Mouse (Mus musculus) limb, embryonic 13.5 days (tissue): ENCODE data around the gene Ak2. TPM values are rescaled to one million over a fixed set of nuclear protein-coding genes. Genes with fewer than 3 reads are reported as not detected.

Source experiments
- ATAC-seq: fragments of 200-750 bp; cut with Nextera tagmentation; 2 replicates; pipeline ENCODE4 v1.8.0; 2017; ENCODE audit warnings: low read depth, moderate number of reproducible peaks, moderate TSS enrichment; ENCODE audit not compliant: low FRiP score
- H3K27ac ChIP-seq: fragments of 300-500 bp; sonication (generic); 2 replicates; pipeline ENCODE4 v1.5.1; 2015; ENCODE audit warnings: inconsistent platforms, mild to moderate bottlenecking, moderate library complexity
- H3K27me3 ChIP-seq: fragments of 300-500 bp; sonication (generic); 2 replicates; pipeline ENCODE4 v1.6.1; 2015; ENCODE audit warnings: mild to moderate bottlenecking, inconsistent platforms
- H3K36me3 ChIP-seq: fragments of 300-500 bp; sonication (generic); 2 replicates; pipeline ENCODE4 v1.6.1; 2015; ENCODE audit warnings: inconsistent platforms, mild to moderate bottlenecking, moderate library complexity
- H3K4me1 ChIP-seq: fragments of 300-500 bp; sonication (generic); 2 replicates; pipeline ENCODE4 v1.6.1; 2015; ENCODE audit warnings: inconsistent platforms
- H3K4me2 ChIP-seq: fragments of 300-500 bp; sonication (generic); replicated peaks from 2 replicates; pipeline ENCODE4 v1.6.1; 2015; ENCODE audit warnings: inconsistent platforms, mild to moderate bottlenecking, moderate library complexity
- H3K4me3 ChIP-seq: fragments of 300-500 bp; sonication (generic); 2 replicates; pipeline ENCODE4 v1.5.1; 2015; ENCODE audit warnings: moderate library complexity, mild to moderate bottlenecking, inconsistent platforms
- H3K9ac ChIP-seq: fragments of 300-500 bp; sonication (generic); 2 replicates; pipeline ENCODE4 v1.6.1; 2015; ENCODE audit warnings: mild to moderate bottlenecking, inconsistent platforms
- H3K9me3 ChIP-seq: fragments of 300-500 bp; sonication (generic); 2 replicates; pipeline ENCODE4 v1.6.1; 2016; ENCODE audit warnings: inconsistent platforms
- WGBS: fragments of 180-500 bp; shearing (Covaris S2); methylation state at CpG from one replicate; pipeline ENCODE4 v1.1.7; 2015; 5-methylcytosine and 5-hydroxymethylcytosine counted together
- polyA plus RNA-seq: library from polyadenylated mRNA; unstranded; fragments of >200 nt; fragmentation: Nextera tagmentation; extraction: Ambion mirVana; gene quantifications from 2 replicates; pipeline ENCODE4 v1.2.1, GENCODE M21; 2015

The Ak2 gene
- 215 and 216 TPM in 2 replicates for polyA plus RNA-seq

DNA sequence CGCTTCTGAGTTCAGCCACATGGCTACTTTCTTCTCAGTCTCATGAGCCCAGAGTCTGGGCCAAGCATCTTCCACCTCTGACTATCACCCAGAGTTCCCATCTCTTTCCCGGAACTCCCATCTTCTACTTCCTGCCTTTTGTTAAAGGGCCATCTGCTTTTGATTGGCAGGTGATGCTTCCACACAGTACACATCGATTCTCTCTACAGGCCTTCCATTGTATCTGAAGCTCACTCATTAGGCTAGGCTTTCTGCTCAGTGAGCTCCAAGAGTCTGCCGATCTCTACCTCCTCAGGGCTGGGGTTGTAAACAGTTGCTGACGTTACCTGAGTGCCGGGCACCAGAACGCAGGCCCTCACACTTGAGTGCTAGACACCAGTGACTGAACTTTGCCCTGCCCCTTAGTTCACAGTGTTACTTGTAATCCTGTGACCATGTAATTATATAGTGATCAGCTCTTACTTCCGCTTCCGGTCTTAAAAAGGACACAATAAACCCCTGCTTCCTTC is at the start of gene Ak2:
Gene Ak2, plus strand, starts transcription at position 459 of the 509 bp plus-strand sequence.
- H3K36me3 ChIP-seq: peaks cover 13% of the 10 kb centered on the region; the same call in 1 of the 2 replicates
- no peaks in the 10 kb centered on the region for H3K9me3 ChIP-seq
- peak within 1 kb of the TSS; percentile 90; the same call in 1 of the 2 replicates for H3K4me3 ChIP-seq
- H3K27me3 ChIP-seq: no peaks in the 10 kb centered on the region
- ATAC-seq: no peak
- peak within 1 kb of the TSS; percentile 35 for H3K4me2 ChIP-seq
- peaks cover 32% of the 10 kb centered on the region for H3K4me1 ChIP-seq
- H3K27ac ChIP-seq: peak within 1 kb of the TSS; percentile 22; the same call in 1 of the 2 replicates
- no peak within 1 kb of the TSS for H3K9ac ChIP-seq
- 89% methylated on average over 9 of the region's 9 CpGs for WGBS

DNA sequence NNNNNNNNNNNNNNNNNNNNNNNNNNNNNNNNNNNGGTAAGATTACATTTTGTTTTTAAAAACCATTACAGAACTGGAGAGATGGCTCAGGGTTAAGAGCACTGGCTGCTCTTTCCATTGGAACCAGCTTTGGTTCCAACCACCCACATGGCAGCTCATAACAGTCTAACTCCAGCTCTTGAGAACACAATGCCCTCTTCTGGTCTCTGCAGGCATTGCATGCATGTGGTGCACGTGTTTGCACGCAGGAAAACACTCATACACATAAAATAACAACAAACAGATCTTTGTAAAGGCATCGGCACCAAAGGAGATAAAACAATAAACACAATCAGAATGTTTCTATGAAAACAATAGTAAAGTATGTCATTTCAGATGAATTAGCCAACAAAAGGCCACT is 49.4 kb upstream of the Ak2 start:
- H3K36me3 ChIP-seq: peaks cover 9% of the 10 kb centered on the region
- peaks cover 4% of the 10 kb centered on the region; the same call in 1 of the 2 replicates for H3K9me3 ChIP-seq
- no peak overlapping the region for H3K4me3 ChIP-seq
- peaks cover 1% of the 10 kb centered on the region; the same call in 1 of the 2 replicates for H3K4me1 ChIP-seq
- 61% methylated on average over 3 of the region's 3 CpGs for WGBS
- H3K4me2 ChIP-seq: no peak overlapping the region
- no peak overlapping the region for H3K27ac ChIP-seq
- no peak overlapping the region for H3K9ac ChIP-seq
- no peak for ATAC-seq
- H3K27me3 ChIP-seq: no peaks in the 10 kb centered on the region

DNA sequence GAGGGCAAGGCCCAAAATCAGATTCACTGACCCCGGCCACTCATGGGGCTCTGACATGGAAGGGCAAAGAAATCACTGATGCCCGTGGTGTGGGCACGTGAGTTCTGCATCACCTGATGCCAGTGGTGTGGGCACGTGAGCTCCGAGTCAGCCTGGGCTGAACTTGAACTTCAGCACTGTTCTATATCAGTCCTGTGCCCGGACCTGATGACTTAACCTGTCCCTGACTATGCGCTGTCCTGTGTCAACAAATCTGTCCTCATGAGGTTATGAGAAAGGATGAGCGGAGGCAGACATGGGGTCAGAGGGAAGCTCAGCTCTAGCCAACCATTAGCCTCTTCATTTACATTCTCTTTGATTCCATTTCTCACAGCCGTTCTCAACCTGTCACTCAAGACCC is 45.0 kb upstream of the Ak2 start:
- H3K9me3 ChIP-seq: peaks cover 4% of the 10 kb centered on the region; the same call in 1 of the 2 replicates
- H3K27ac ChIP-seq: no peak overlapping the region
- WGBS: 82% methylated on average over 9 of the region's 9 CpGs
- no peak overlapping the region for H3K9ac ChIP-seq
- H3K27me3 ChIP-seq: no peaks in the 10 kb centered on the region
- no peak for ATAC-seq
- H3K4me1 ChIP-seq: peaks cover 9% of the 10 kb centered on the region; the same call in 1 of the 2 replicates
- no peak overlapping the region for H3K4me2 ChIP-seq
- no peak overlapping the region for H3K4me3 ChIP-seq
- peaks cover 9% of the 10 kb centered on the region for H3K36me3 ChIP-seq

DNA sequence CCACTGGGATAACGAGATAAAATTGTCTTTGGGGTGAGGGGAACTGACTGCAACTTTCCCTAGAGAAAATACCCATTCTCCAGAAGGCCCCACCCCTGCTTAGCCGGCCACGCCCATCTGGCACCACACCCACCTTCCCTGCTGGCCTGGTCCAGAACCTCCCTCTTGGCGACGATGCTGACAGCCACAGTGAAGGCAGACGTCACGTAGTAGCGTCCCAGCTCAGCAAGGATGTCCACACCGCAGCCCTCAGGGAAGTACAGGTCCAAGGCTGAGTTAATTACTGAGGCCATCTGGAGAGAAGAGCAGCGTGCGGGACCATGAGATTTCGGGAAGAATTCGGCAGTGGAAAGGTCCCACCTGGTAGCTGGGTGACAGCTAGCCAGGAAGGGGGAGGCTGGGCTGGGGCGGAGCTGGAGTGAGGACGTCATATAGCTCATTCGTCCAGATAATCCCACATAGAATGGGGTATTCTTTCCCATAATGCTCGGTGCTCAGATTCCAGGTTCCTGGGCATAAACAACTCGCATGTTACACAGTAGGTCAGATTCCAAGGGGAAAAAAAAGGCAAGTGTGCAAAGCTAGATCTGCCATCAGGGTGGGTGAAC is 44.3 kb upstream of the Ak2 start:
- peaks cover 6% of the 10 kb centered on the region for H3K36me3 ChIP-seq
- no peak overlapping the region for H3K9ac ChIP-seq
- H3K4me1 ChIP-seq: peaks cover 9% of the 10 kb centered on the region; the same call in 1 of the 2 replicates
- H3K4me3 ChIP-seq: no peak overlapping the region
- ATAC-seq: no peak
- H3K4me2 ChIP-seq: peak overlapping the region; percentile 28; the same call in 1 of the 2 replicates
- WGBS: 16% methylated on average over 18 of the region's 18 CpGs
- H3K27ac ChIP-seq: no peak overlapping the region
- H3K27me3 ChIP-seq: no peaks in the 10 kb centered on the region
- 0 out of 2 replicates have a peak, but pooled peaks cover under 1% of the 10 kb centered on the region for H3K9me3 ChIP-seq

- Histone ChIP-seq H3K4me2 (no peak overlapping the region), H3K4me3 (no peak overlapping the region), H3K9ac (no peak overlapping the region), H3K4me1 (peaks cover 9% of the 10 kb centered on the region; the same call in 1 of the 2 replicates), H3K27ac (no peak overlapping the region), H3K27me3 (no peaks in the 10 kb centered on the region), H3K9me3 (no peaks in the 10 kb centered on the region), H3K36me3 (no peaks in the 10 kb centered on the region)
- WGBS: 30% methylated on average over 6 of the region's 6 CpGs
- no peak for ATAC-seq
Measured at GRCm38 (mm10) chr4:128948137-128948674, 43.6 kb upstream of the Ak2 start.

DNA sequence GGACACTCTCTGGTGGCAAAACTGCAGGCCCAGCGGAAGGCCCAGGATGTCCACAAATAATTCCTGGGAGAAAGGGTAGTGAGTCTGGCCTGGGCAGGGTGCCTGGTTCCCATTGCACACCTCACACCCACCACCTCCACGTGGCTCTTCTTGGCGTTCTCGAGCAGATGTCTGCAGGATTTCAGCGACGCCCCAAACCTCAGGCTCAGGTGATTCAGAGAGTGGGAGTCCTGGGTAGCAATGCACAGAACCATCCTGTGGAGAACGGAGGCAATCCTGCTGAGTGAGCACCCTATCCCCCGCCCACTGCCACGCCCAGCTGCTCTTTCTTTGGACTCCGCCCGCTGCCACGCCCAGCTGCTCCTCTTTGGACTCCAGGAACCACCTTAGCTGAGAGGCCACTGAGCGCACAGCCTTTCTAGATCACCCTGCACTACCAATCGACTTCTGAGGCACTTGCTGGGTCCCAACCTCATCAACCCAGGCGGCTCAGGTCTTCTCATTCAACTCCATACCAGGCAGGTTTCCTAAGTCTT is 42.2 kb upstream of the Ak2 start:
- Histone ChIP-seq H3K4me3 (no peak overlapping the region), H3K27me3 (no peaks in the 10 kb centered on the region), H3K4me2 (no peak overlapping the region), H3K9me3 (no peaks in the 10 kb centered on the region), H3K36me3 (no peaks in the 10 kb centered on the region), H3K9ac (no peak overlapping the region), H3K4me1 (peaks cover 9% of the 10 kb centered on the region; the same call in 1 of the 2 replicates), H3K27ac (no peak overlapping the region)
- no peak for ATAC-seq
- WGBS: 37% methylated on average over 14 of the region's 15 CpGs

- no peak overlapping the region for H3K9ac ChIP-seq
- no peak overlapping the region for H3K4me3 ChIP-seq
- WGBS: 89% methylated on average over 5 of the region's 5 CpGs
- no peak overlapping the region for H3K4me2 ChIP-seq
- no peaks in the 10 kb centered on the region for H3K36me3 ChIP-seq
- ATAC-seq: no peak
- H3K27me3 ChIP-seq: no peaks in the 10 kb centered on the region
- peaks cover 9% of the 10 kb centered on the region; the same call in 1 of the 2 replicates for H3K4me1 ChIP-seq
- no peak overlapping the region for H3K27ac ChIP-seq
- no peaks in the 10 kb centered on the region for H3K9me3 ChIP-seq
Measured at GRCm38 (mm10) chr4:128950461-128950860, 41.3 kb upstream of the Ak2 start.

DNA sequence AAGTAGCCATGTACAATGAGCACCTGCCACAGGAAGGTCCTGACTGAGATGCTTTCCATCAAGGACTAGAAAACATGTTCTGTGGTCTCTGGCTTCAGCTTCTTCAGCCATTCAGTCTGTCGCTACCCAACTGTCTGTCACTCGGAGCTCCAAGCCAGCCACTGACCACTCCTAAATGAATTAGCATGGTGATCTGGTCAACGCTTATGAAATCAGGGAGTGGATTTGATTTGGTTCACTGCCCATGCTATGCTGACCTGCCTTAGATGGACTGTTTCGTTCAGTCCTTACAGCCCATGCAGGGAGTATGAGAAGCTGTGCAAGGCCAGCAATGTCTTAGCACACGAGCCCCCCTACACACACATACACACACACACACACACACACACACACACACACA is 37.9 kb upstream of the Ak2 start:
- Histone ChIP-seq H3K9me3 (no peaks in the 10 kb centered on the region), H3K4me1 (peaks cover 24% of the 10 kb centered on the region), H3K4me3 (no peak overlapping the region), H3K27me3 (no peaks in the 10 kb centered on the region), H3K36me3 (no peaks in the 10 kb centered on the region), H3K9ac (no peak overlapping the region), H3K27ac (no peak overlapping the region), H3K4me2 (no peak overlapping the region)
- 85% methylated on average over 5 of the region's 5 CpGs for WGBS
- ATAC-seq: no peak

- 39% methylated on average over 11 of the region's 11 CpGs for WGBS
- H3K9me3 ChIP-seq: no peaks in the 10 kb centered on the region
- no peak overlapping the region for H3K4me3 ChIP-seq
- H3K4me2 ChIP-seq: peak overlapping the region; percentile 7; the same call in 1 of the 2 replicates
- no peak overlapping the region for H3K9ac ChIP-seq
- H3K36me3 ChIP-seq: no peaks in the 10 kb centered on the region
- peak overlapping the region; percentile 49 for H3K27ac ChIP-seq
- ATAC-seq: peak; percentile 35; the same call in 1 of the 2 replicates
- H3K4me1 ChIP-seq: peaks cover 39% of the 10 kb centered on the region
- no peaks in the 10 kb centered on the region; the same call in 1 of the 2 replicates for H3K27me3 ChIP-seq
Measured at GRCm38 (mm10) chr4:128957155-128957911, 34.4 kb upstream of the Ak2 start.

- H3K27me3 ChIP-seq: no peaks in the 10 kb centered on the region; the same call in 1 of the 2 replicates
- no peaks in the 10 kb centered on the region for H3K9me3 ChIP-seq
- no peak overlapping the region; the same call in 1 of the 2 replicates for H3K9ac ChIP-seq
- H3K4me3 ChIP-seq: no peak overlapping the region
- peaks cover 44% of the 10 kb centered on the region for H3K4me1 ChIP-seq
- no peak for ATAC-seq
- peak overlapping the region; percentile 49; the same call in 1 of the 2 replicates for H3K27ac ChIP-seq
- 80% methylated on average over 11 of the region's 11 CpGs for WGBS
- H3K36me3 ChIP-seq: no peaks in the 10 kb centered on the region
- H3K4me2 ChIP-seq: no peak overlapping the region
Measured at GRCm38 (mm10) chr4:128958156-128958555, 33.6 kb upstream of the Ak2 start.

- Histone ChIP-seq H3K36me3 (no peaks in the 10 kb centered on the region), H3K4me2 (no peak overlapping the region), H3K4me1 (peaks cover 46% of the 10 kb centered on the region), H3K27me3 (no peaks in the 10 kb centered on the region; the same call in 1 of the 2 replicates), H3K9me3 (no peaks in the 10 kb centered on the region), H3K27ac (no peak overlapping the region), H3K4me3 (no peak overlapping the region), H3K9ac (no peak overlapping the region)
- no peak for ATAC-seq
- 47% methylated on average over 8 of the region's 8 CpGs for WGBS
Measured at GRCm38 (mm10) chr4:128958849-128959248, 32.9 kb upstream of the Ak2 start.
